ENCODE assay signal across 9 mouse cellular contexts in genomic region chrX:101299473-101300426, GRCm38 (mm10). TPM values are rescaled to one million over a fixed set of nuclear protein-coding genes. Genes with fewer than 3 reads are reported as not detected.
DNase-seq lines count a peak whose midpoint lies in the region; ATAC-seq and TF ChIP-seq lines count a peak whose summit lies in the region.
"Had no signal": no experiment of that assay in that cellular context is flagged by ENCODE, and none has a peak within 500 bp of the region (broad histone marks: within the 10 kb centered on the region; RNA-seq: fewer than 3 reads in every experiment).

No protein-coding gene starts in this region.

- no peak overlapping the region for H3K9ac ChIP-seq in heart, embryonic 15.5 days
- H3K9ac ChIP-seq in midbrain, embryonic 14.5 days (replicated peaks; ENCODE audit: low read length): peak overlapping the region; percentile 54

- no peaks in the 10 kb centered on the region for H3K27me3 ChIP-seq in heart, embryonic 15.5 days
- peaks cover 78% of the 10 kb centered on the region for H3K27me3 ChIP-seq in hindbrain, embryonic 10.5 days (ENCODE audit: insufficient read depth, poor library complexity, severe bottlenecking)
- H3K27me3 ChIP-seq in midbrain, embryonic 14.5 days (ENCODE audit: control insufficient read depth, insufficient read depth, low read length): no peaks in the 10 kb centered on the region

- TF ChIP-seq CTCF in brain, embryonic 14.5 days (IDR thresholded peaks at IDR 0.05; ENCODE audit: borderline replicate concordance, extremely low read depth, insufficient read depth, insufficient read length): no peak

- H3K4me3 ChIP-seq in heart, embryonic 15.5 days: peak overlapping the region; percentile 41
- H3K4me3 ChIP-seq in hindbrain, embryonic 10.5 days: peak overlapping the region; percentile 49
- peak overlapping the region; percentile 44 for H3K4me3 ChIP-seq in midbrain, embryonic 14.5 days (replicated peaks; ENCODE audit: low read depth, low read length)

- H3K36me3 ChIP-seq in heart, embryonic 15.5 days: peaks cover 10% of the 10 kb centered on the region; the same call in 1 of the 2 replicates
- H3K36me3 ChIP-seq in hindbrain, embryonic 10.5 days: peaks cover 33% of the 10 kb centered on the region
- peaks cover 18% of the 10 kb centered on the region; the same call in 1 of the 2 replicates for H3K36me3 ChIP-seq in midbrain, embryonic 14.5 days (ENCODE audit: control insufficient read depth, insufficient read depth, low read length)

- intact Hi-C loops in heart, postnatal 10 days (cut with DNase I): no loop called here

- no peak for DNase-seq in heart, postnatal 10 days
- peak; percentile 93 for DNase-seq in brain, embryonic 14.5 days (ENCODE audit: low read depth)
- DNase-seq in hindbrain, embryonic 10.5 days (ENCODE audit: low spot score): peak; percentile 59
- DNase-seq in midbrain, embryonic 14.5 days: peak; percentile 79
- no peak for DNase-seq in cerebellum, postnatal 25 days
- DNase-seq in heart, postnatal 4 days: no peak

- H3K4me1 ChIP-seq in heart, embryonic 15.5 days (replicated peaks): peaks cover 2% of the 10 kb centered on the region; the same call in 1 of the 2 replicates
- peaks cover 59% of the 10 kb centered on the region for H3K4me1 ChIP-seq in hindbrain, embryonic 10.5 days (replicated peaks)
- H3K4me1 ChIP-seq in midbrain, embryonic 14.5 days (ENCODE audit: control insufficient read depth, insufficient read depth, low read length): peaks cover 21% of the 10 kb centered on the region

- 28% methylated on average over 13 of the region's 13 CpGs for WGBS in heart, embryonic 15.5 days
- 30% methylated on average over 13 of the region's 13 CpGs for WGBS in hindbrain, embryonic 10.5 days
- 28% methylated on average over 12 of the region's 13 CpGs for WGBS in midbrain, embryonic 14.5 days

- no peak for ATAC-seq in heart, embryonic 15.5 days (replicated peaks; ENCODE audit: insufficient number of reproducible peaks, insufficient read depth, low FRiP score, low read depth)
- peak; percentile 73 for ATAC-seq in midbrain, embryonic 14.5 days (ENCODE audit: low FRiP score, low TSS enrichment)
- ATAC-seq in frontal cortex, adult (ENCODE audit: low TSS enrichment): no peak

- no peak overlapping the region for H3K27ac ChIP-seq in heart, embryonic 15.5 days
- peak overlapping the region; percentile 85 for H3K27ac ChIP-seq in hindbrain, embryonic 10.5 days
- peak overlapping the region; percentile 86 for H3K27ac ChIP-seq in midbrain, embryonic 14.5 days (replicated peaks; ENCODE audit: low read depth, low read length)

- no peaks in the 10 kb centered on the region for H3K9me3 ChIP-seq in heart, embryonic 15.5 days (replicated peaks)
- H3K9me3 ChIP-seq in hindbrain, embryonic 10.5 days: no peaks in the 10 kb centered on the region
- no peaks in the 10 kb centered on the region for H3K9me3 ChIP-seq in midbrain, embryonic 14.5 days (ENCODE audit: control insufficient read depth, low read length)

- H3K4me2 ChIP-seq in heart, embryonic 15.5 days: peak overlapping the region; percentile 62
- H3K4me2 ChIP-seq in midbrain, embryonic 14.5 days (ENCODE audit: low read length): peak overlapping the region; percentile 56

- no peak for TF ChIP-seq POLR2A in brain, embryonic 14.5 days (IDR thresholded peaks at IDR 0.05; ENCODE audit: borderline replicate concordance, extremely low read depth, insufficient read depth, insufficient read length, poor library complexity, severe bottlenecking)

RNA-seq across cellular contexts. Expression of gene Nlgn3, which starts 0.8 kb away (rescaled TPM):
- 1.7 and 3.3 TPM in 2 replicates for polyA plus RNA-seq in heart, embryonic 15.5 days (2015; fragmentation: Nextera tagmentation; extraction: Ambion mirVana)
- under 1 TPM; 0.77 to 0.86 TPM for total RNA-seq in heart, postnatal 10 days (2021)
- polyA plus RNA-seq in brain, embryonic 14.5 days (2012; rRNA removed): 35.0 and 54.4 TPM in 2 replicates
- polyA plus RNA-seq in hindbrain, embryonic 10.5 days (2016; fragmentation: Nextera tagmentation; extraction: Ambion mirVana): 5.8 and 14.8 TPM in 2 replicates
- 98.6 and 99.2 TPM in 2 replicates for polyA plus RNA-seq in midbrain, embryonic 14.5 days (2014; fragmentation: Nextera tagmentation; extraction: Ambion mirVana)
- 1 to 10 TPM; 1.6 to 2.7 TPM for total RNA-seq in heart, postnatal 4 days (2021)

RNA-seq across cellular contexts. Expression of gene Med12, which starts 25.9 kb away (rescaled TPM):
- 17.0 and 24.2 TPM in 2 replicates for polyA plus RNA-seq in heart, embryonic 15.5 days (2015; fragmentation: Nextera tagmentation; extraction: Ambion mirVana)
- 10 to 100 TPM; 26.8 to 29.4 TPM for total RNA-seq in heart, postnatal 10 days (2021)
- polyA plus RNA-seq in brain, embryonic 14.5 days (2012; rRNA removed): 63.6 and 77.3 TPM in 2 replicates
- polyA plus RNA-seq in hindbrain, embryonic 10.5 days (2016; fragmentation: Nextera tagmentation; extraction: Ambion mirVana): 34.7 and 38.6 TPM in 2 replicates
- polyA plus RNA-seq in midbrain, embryonic 14.5 days (2014; fragmentation: Nextera tagmentation; extraction: Ambion mirVana): 30.6 and 33.0 TPM in 2 replicates
- 10 to 100 TPM; 27.3 to 28.0 TPM for total RNA-seq in heart, postnatal 4 days (2021)

RNA-seq across cellular contexts. Expression of gene Gm20489, which starts 30.9 kb away (rescaled TPM):
- not detected in 2 replicates for polyA plus RNA-seq in heart, embryonic 15.5 days (2015; fragmentation: Nextera tagmentation; extraction: Ambion mirVana)
- total RNA-seq in heart, postnatal 10 days (2021): not detected
- polyA plus RNA-seq in brain, embryonic 14.5 days (2012; rRNA removed): not detected in 2 replicates
- not detected in 2 replicates for polyA plus RNA-seq in hindbrain, embryonic 10.5 days (2016; fragmentation: Nextera tagmentation; extraction: Ambion mirVana)
- polyA plus RNA-seq in midbrain, embryonic 14.5 days (2014; fragmentation: Nextera tagmentation; extraction: Ambion mirVana): not detected in 2 replicates
- not detected for total RNA-seq in heart, postnatal 4 days (2021)
- total RNA-seq: MEL had no signal

RNA-seq across cellular contexts. Expression of gene Il2rg, which starts 31.7 kb away (rescaled TPM):
- 17.3 and 31.0 TPM in 2 replicates for polyA plus RNA-seq in heart, embryonic 15.5 days (2015; fragmentation: Nextera tagmentation; extraction: Ambion mirVana)
- total RNA-seq in heart, postnatal 10 days (2021): 10 to 100 TPM; 16.8 to 21.4 TPM
- 4.1 and 5.9 TPM in 2 replicates for polyA plus RNA-seq in brain, embryonic 14.5 days (2012; rRNA removed)
- polyA plus RNA-seq in hindbrain, embryonic 10.5 days (2016; fragmentation: Nextera tagmentation; extraction: Ambion mirVana): 4.8 and 5.0 TPM in 2 replicates
- 4.2 and 7.9 TPM in 2 replicates for polyA plus RNA-seq in midbrain, embryonic 14.5 days (2014; fragmentation: Nextera tagmentation; extraction: Ambion mirVana)
- 10 to 100 TPM; 12.5 to 17.3 TPM for total RNA-seq in heart, postnatal 4 days (2021)

RNA-seq across cellular contexts. Expression of gene Gm614, which starts 36.0 kb away (rescaled TPM):
- polyA plus RNA-seq in heart, embryonic 15.5 days (2015; fragmentation: Nextera tagmentation; extraction: Ambion mirVana): not detected in 2 replicates
- under 1 TPM; 0.36 to 0.62 TPM for total RNA-seq in heart, postnatal 10 days (2021)
- not detected in 2 replicates for polyA plus RNA-seq in brain, embryonic 14.5 days (2012; rRNA removed)
- not detected in 2 replicates for polyA plus RNA-seq in hindbrain, embryonic 10.5 days (2016; fragmentation: Nextera tagmentation; extraction: Ambion mirVana)
- not detected in 2 replicates for polyA plus RNA-seq in midbrain, embryonic 14.5 days (2014; fragmentation: Nextera tagmentation; extraction: Ambion mirVana)
- 1 to 10 TPM in 1 of 2 experiments, under 1 TPM in 1; 0.76 to 1.1 TPM for total RNA-seq in heart, postnatal 4 days (2021)
- total RNA-seq: MEL had no signal

Comparison
In these comparisons a context has a peak if more than half of its experiments do, and no peak if none do; other contexts are left out.
1. DNase-seq: peak in brain, embryonic 14.5 days (single experiment), hindbrain, embryonic 10.5 days (single experiment) and midbrain, embryonic 14.5 days (single experiment); none in heart, postnatal 10 days (0 of 2), cerebellum, postnatal 25 days (0 of 2) and heart, postnatal 4 days (single experiment).
2. Peak in every context shown above with its lines, with median percentiles within 50 percentile points of each other: H3K4me3 ChIP-seq.